Mouse (Mus musculus) adrenal gland, adult 8-10 months (tissue): Measurements from ENCODE around the gene 3110001I22Rik. TPM values are rescaled to one million over a fixed set of nuclear protein-coding genes. Genes with fewer than 3 reads are reported as not detected.
A peak's percentile ranks its signal among the peaks of the same experiment; 100 is the strongest.

ENCODE experiments used
- DNase-seq: peaks from one replicate; pipeline ENCODE4 v3.0.0; 2022
- total RNA-seq, 4 experiments: library from RNA; stranded (reverse); gene quantifications; 2 replicates each; pipeline ENCODE4 v1.2.4; 2022

3110001I22Rik gene
- total RNA-seq, 4 experiments from 2014 or later, result 5.2 to 6.8 (median 5.7) TPM

DNA sequence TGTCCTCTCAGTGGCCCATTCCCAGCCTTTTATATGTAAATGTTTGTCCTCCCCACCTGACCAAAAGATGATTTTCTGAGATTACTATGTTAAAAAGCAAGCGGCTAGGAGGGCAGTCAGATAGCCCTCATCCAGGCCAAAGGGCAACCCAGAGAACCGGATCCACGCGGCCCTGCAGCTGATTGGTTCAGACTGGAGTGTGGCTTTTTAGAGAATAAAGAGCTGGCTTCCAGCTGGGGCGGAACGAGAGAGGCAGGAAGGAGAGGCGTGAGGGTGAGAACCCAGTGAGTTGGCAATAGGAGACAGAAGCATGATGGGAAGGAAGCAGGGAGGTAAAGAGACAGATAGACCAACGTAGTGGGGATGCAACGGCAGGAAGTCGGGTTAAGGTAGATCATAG lies 51.2 kb downstream of the 3110001I22Rik start:
- DNase-seq, result no peak

DNA sequence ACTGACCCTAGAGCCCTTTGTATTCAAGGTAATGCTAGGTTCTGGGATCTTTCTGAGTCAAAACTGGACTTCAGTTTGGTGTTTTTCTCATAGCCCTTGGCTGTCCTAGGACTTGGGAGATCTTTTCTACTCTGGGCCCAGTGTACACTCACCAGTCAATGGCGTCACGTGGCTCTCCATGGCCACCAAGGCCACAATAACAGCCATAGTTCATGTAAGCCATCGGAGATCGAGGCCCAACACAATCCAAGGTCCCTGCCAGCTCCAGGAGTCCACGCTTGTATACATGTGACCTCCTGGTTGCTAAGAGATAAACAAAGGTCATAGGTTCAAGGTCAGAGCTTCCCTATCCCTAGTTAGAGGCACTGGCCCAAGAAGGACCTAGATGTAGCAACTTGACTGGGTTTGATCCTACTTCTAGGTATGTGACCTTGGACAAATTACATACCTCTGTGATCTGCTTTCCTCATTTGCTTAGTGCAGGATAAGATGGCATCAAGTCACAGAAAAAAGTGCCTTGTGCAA lies 56.1 kb downstream of the 3110001I22Rik start:
- peak; percentile 68 for DNase-seq

Other genes with a start within 250 kb of the 3110001I22Rik start
- 10 to 100 TPM; 42.1 to 45.1 (median 43.5) TPM for gene Parn, start 3.8 kb upstream of the 3110001I22Rik start, total RNA-seq
- 10 to 100 TPM; 43.5 to 62.5 (median 52.2) TPM for gene Bfar, start 71 bp upstream of the 3110001I22Rik start, total RNA-seq
- gene Pla2g10, start 59.1 kb downstream of the 3110001I22Rik start, total RNA-seq, result not detected
- gene Rrn3, start 108.8 kb downstream of the 3110001I22Rik start, total RNA-seq, result 10 to 100 TPM; 47.4 to 55.0 (median 50.1) TPM
- gene Ntan1, start 146.9 kb downstream of the 3110001I22Rik start, total RNA-seq, result 10 to 100 TPM; 56.4 to 67.5 (median 61.9) TPM
- 100 to 1,000 TPM in 1 of 4 experiments, 10 to 100 TPM in 3; 86.7 to 107 (median 95.7) TPM for gene Pdxdc1, start 231.2 kb downstream of the 3110001I22Rik start, total RNA-seq
- gene Mpv17l, start 231.2 kb downstream of the 3110001I22Rik start, total RNA-seq, result 10 to 100 TPM; 12.4 to 21.4 (median 16.7) TPM